Mouse (Mus musculus): ENCODE data around the gene Ctf2. TPM values are rescaled to one million over a fixed set of nuclear protein-coding genes. Genes with fewer than 3 reads are reported as not detected.
"Not testable (repeated sequence)": the region's sequence is repeated elsewhere in the genome, so short reads cannot be mapped to it uniquely, and the experiment has no call there.

Gene Ctf2
- polyA plus RNA-seq, 1 experiment from 2014 or later: 0.19 TPM

GRCm38 (mm10) chr7:127707045-127707956 is 24.7 kb downstream of the Ctf2 start:
- H3K4me1 ChIP-seq: peaks cover 66% of the 10 kb centered on the region
- DNase-seq (ENCODE audit: low spot score): peak; percentile 81
- WGBS: 19% methylated on average over 22 of the region's 22 CpGs

GRCm38 (mm10) chr7:127705706-127706105 is 26.3 kb downstream of the Ctf2 start:
- Histone ChIP-seq H3K36me3 (replicated peaks) (peaks cover 61% of the 10 kb centered on the region), H3K4me3 (no peak overlapping the region), H3K27ac (replicated peaks) (0 out of 2 replicates have a peak overlapping the region, but pooled peaks have one; percentile 35), H3K27me3 (replicated peaks; ENCODE audit: low read depth, poor library complexity, severe bottlenecking) (no peaks in the 10 kb centered on the region), H3K9me3 (no peaks in the 10 kb centered on the region), H3K4me1 (peaks cover 51% of the 10 kb centered on the region)
- 83% methylated on average over 4 of the region's 4 CpGs for WGBS
- DNase-seq (ENCODE audit: low spot score): no peak

More at GRCm38 (mm10) chr7:127707045-127707956, 24.7 kb downstream of the Ctf2 start:
- Histone ChIP-seq H3K36me3 (replicated peaks) (peaks cover 47% of the 10 kb centered on the region), H3K4me3 (peak overlapping the region; percentile 83), H3K27me3 (replicated peaks; ENCODE audit: low read depth, poor library complexity, severe bottlenecking) (no peaks in the 10 kb centered on the region), H3K27ac (replicated peaks) (peak overlapping the region; percentile 98), H3K9me3 (no peaks in the 10 kb centered on the region)

GRCm38 (mm10) chr7:127704598-127704997 is 27.4 kb downstream of the Ctf2 start:
- WGBS: 61% methylated on average over 6 of the region's 6 CpGs
- DNase-seq (ENCODE audit: low spot score): no peak
- Histone ChIP-seq H3K9me3 (no peaks in the 10 kb centered on the region), H3K27me3 (replicated peaks; ENCODE audit: low read depth, poor library complexity, severe bottlenecking) (no peaks in the 10 kb centered on the region), H3K4me1 (peaks cover 48% of the 10 kb centered on the region), H3K27ac (replicated peaks) (0 out of 2 replicates have a peak overlapping the region, but pooled peaks have one; percentile 0), H3K36me3 (replicated peaks) (peaks cover 71% of the 10 kb centered on the region), H3K4me3 (no peak overlapping the region)

GRCm38 (mm10) chr7:127703561-127704178 is 28.3 kb downstream of the Ctf2 start:
- no peak overlapping the region for H3K27ac ChIP-seq (replicated peaks)
- no peaks in the 10 kb centered on the region for H3K27me3 ChIP-seq (replicated peaks; ENCODE audit: low read depth, poor library complexity, severe bottlenecking)
- H3K4me3 ChIP-seq: no peak overlapping the region
- WGBS: 91% methylated on average over 8 of the region's 8 CpGs
- no peaks in the 10 kb centered on the region for H3K9me3 ChIP-seq
- H3K36me3 ChIP-seq (replicated peaks): peaks cover 76% of the 10 kb centered on the region
- DNase-seq (ENCODE audit: low spot score): no peak
- peaks cover 40% of the 10 kb centered on the region for H3K4me1 ChIP-seq

GRCm38 (mm10) chr7:127700712-127701331 is 31.1 kb downstream of the Ctf2 start:
- WGBS: 84% methylated on average over 3 of the region's 3 CpGs
- Histone ChIP-seq H3K27ac (replicated peaks) (no peak overlapping the region), H3K4me3 (no peak overlapping the region), H3K36me3 (replicated peaks) (peaks cover 66% of the 10 kb centered on the region), H3K27me3 (replicated peaks; ENCODE audit: low read depth, poor library complexity, severe bottlenecking) (no peaks in the 10 kb centered on the region), H3K4me1 (peaks cover 17% of the 10 kb centered on the region), H3K9me3 (no peaks in the 10 kb centered on the region)
- no peak for DNase-seq (ENCODE audit: low spot score)

GRCm38 (mm10) chr7:127698986-127699385 is 33.0 kb downstream of the Ctf2 start:
- Histone ChIP-seq H3K4me3 (no peak overlapping the region), H3K27ac (replicated peaks) (no peak overlapping the region), H3K4me1 (peaks cover 3% of the 10 kb centered on the region; the same call in 1 of the 2 replicates), H3K9me3 (no peaks in the 10 kb centered on the region), H3K27me3 (replicated peaks; ENCODE audit: low read depth, poor library complexity, severe bottlenecking) (no peaks in the 10 kb centered on the region), H3K36me3 (replicated peaks) (peaks cover 62% of the 10 kb centered on the region)
- DNase-seq (ENCODE audit: low spot score): no peak
- WGBS: 87% methylated on average over 6 of the region's 6 CpGs

- H3K36me3 ChIP-seq (replicated peaks): peaks cover 35% of the 10 kb centered on the region
- H3K4me1 ChIP-seq; H3K4me3 ChIP-seq; H3K27me3 ChIP-seq (replicated peaks; ENCODE audit: low read depth, poor library complexity, severe bottlenecking); DNase-seq (ENCODE audit: low spot score); H3K9me3 ChIP-seq; H3K27ac ChIP-seq (replicated peaks): not testable (repeated sequence)
- WGBS: 91% methylated on average over 7 of the region's 7 CpGs
These were observed 38.2 kb downstream of the Ctf2 start for GRCm38 (mm10) chr7:127693730-127694129.

GRCm38 (mm10) chr7:127693290-127693689 is 38.7 kb downstream of the Ctf2 start:
- no peak for DNase-seq (ENCODE audit: low spot score)
- Histone ChIP-seq H3K9me3 (no peaks in the 10 kb centered on the region), H3K4me3 (no peak overlapping the region), H3K4me1 (peaks cover 13% of the 10 kb centered on the region), H3K27me3 (replicated peaks; ENCODE audit: low read depth, poor library complexity, severe bottlenecking) (no peaks in the 10 kb centered on the region), H3K27ac (replicated peaks) (no peak overlapping the region), H3K36me3 (replicated peaks) (peaks cover 34% of the 10 kb centered on the region)
- 92% methylated on average over 8 of the region's 8 CpGs for WGBS

- Histone ChIP-seq H3K27me3 (replicated peaks; ENCODE audit: low read depth, poor library complexity, severe bottlenecking) (no peaks in the 10 kb centered on the region), H3K36me3 (replicated peaks) (peaks cover 34% of the 10 kb centered on the region), H3K27ac (replicated peaks) (peak overlapping the region; percentile 72), H3K4me3 (peak overlapping the region; percentile 47), H3K9me3 (no peaks in the 10 kb centered on the region), H3K4me1 (peaks cover 26% of the 10 kb centered on the region)
- WGBS: 3% methylated on average over 15 of the region's 15 CpGs
- peak; percentile 73 for DNase-seq (ENCODE audit: low spot score)
These were observed 40.6 kb downstream of the Ctf2 start for GRCm38 (mm10) chr7:127691221-127691989.

- no peaks in the 10 kb centered on the region for H3K9me3 ChIP-seq
- H3K4me1 ChIP-seq: peaks cover 34% of the 10 kb centered on the region
- H3K36me3 ChIP-seq (replicated peaks): peaks cover 27% of the 10 kb centered on the region
- H3K27ac ChIP-seq (replicated peaks): no peak overlapping the region
- no peak overlapping the region for H3K4me3 ChIP-seq
- no peaks in the 10 kb centered on the region for H3K27me3 ChIP-seq (replicated peaks; ENCODE audit: low read depth, poor library complexity, severe bottlenecking)
- 73% methylated on average over 9 of the region's 9 CpGs for WGBS
- DNase-seq (ENCODE audit: low spot score): no peak
These were observed 42.2 kb downstream of the Ctf2 start for GRCm38 (mm10) chr7:127689626-127690280.

GRCm38 (mm10) chr7:127688935-127689334 is 43.0 kb downstream of the Ctf2 start:
- WGBS: 87% methylated on average over 7 of the region's 7 CpGs
- DNase-seq (ENCODE audit: low spot score): no peak

More at GRCm38 (mm10) chr7:127688935-127689334, 43.0 kb downstream of the Ctf2 start:
- Histone ChIP-seq H3K9me3 (no peaks in the 10 kb centered on the region), H3K4me1 (peaks cover 34% of the 10 kb centered on the region), H3K4me3 (no peak overlapping the region), H3K27ac (replicated peaks) (no peak overlapping the region), H3K36me3 (replicated peaks) (peaks cover 31% of the 10 kb centered on the region), H3K27me3 (replicated peaks; ENCODE audit: low read depth, poor library complexity, severe bottlenecking) (no peaks in the 10 kb centered on the region)

Measured in embryonic facial prominence, embryonic 10.5 days (tissue).